In the genomic region with DNA sequence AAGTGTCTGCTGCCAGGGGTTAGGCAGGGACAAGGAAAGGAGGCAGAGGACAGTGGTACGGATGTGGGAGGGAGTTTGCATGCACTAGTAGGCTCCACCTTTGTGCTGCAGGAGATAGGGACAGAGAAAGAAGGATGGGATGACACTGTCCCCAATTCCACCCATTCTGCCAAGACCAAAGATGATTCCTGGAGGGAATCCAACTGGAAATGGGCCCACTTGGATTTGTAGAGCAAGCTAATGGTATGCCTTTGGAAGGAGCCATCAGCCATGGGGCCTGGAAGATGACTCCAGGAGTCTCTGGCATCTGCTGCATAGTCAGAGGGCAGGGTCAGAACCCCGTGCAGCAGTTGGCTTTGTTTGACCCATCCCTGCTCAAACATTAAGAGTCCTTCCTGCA, we compare ENCODE assay signal across 26 mouse cellular contexts. TPM values are rescaled to one million over a fixed set of nuclear protein-coding genes. Genes with fewer than 3 reads are reported as not detected.
DNase-seq lines count a peak whose midpoint lies in the region; ATAC-seq and TF ChIP-seq lines count a peak whose summit lies in the region.
"Had no signal": no experiment of that assay in that cellular context is flagged by ENCODE, and none has a peak within 500 bp of the region (broad histone marks: within the 10 kb centered on the region; RNA-seq: fewer than 3 reads in every experiment).

No protein-coding gene starts in this region.

- no peak for TF ChIP-seq CTCF in midbrain, postnatal 0 days (IDR thresholded peaks at IDR 0.05)

- no peak for DNase-seq in hindbrain, embryonic 10.5 days (ENCODE audit: low spot score)
- DNase-seq in midbrain, postnatal 0 days (ENCODE audit: low spot score) = peak; percentile 65
- DNase-seq in midbrain, embryonic 14.5 days = no peak
- peak; percentile 92 for DNase-seq in cerebellum, adult 9-10 months
- DNase-seq in gastrocnemius, postnatal 25 days = no peak
- DNase-seq in gastrocnemius, adult 8-10 months (ENCODE audit: low spot score in 2 of 2) = no peak
- DNase-seq: gastrocnemius, postnatal 10 days; heart, postnatal 36 days; kidney, adult 18-20 months; kidney, postnatal 36 days; right cerebral cortex, postnatal 14 days; spleen, adult 18-20 months; thymus, postnatal 25 days had no signal

- no peak overlapping the region for H3K4me2 ChIP-seq in hindbrain, embryonic 12.5 days (replicated peaks)
- H3K4me2 ChIP-seq in midbrain, postnatal 0 days (ENCODE audit: low read depth, low read length, poor library complexity, severe bottlenecking) = no peak overlapping the region
- no peak overlapping the region for H3K4me2 ChIP-seq in midbrain, embryonic 14.5 days (ENCODE audit: low read length)
- H3K4me2 ChIP-seq: forebrain, embryonic 13.5 days; heart, embryonic 13.5 days; limb, embryonic 12.5 days; midbrain, embryonic 15.5 days; neural tube, embryonic 15.5 days had no signal

- no peak overlapping the region for H3K4me3 ChIP-seq in hindbrain, embryonic 10.5 days
- H3K4me3 ChIP-seq in hindbrain, embryonic 12.5 days = no peak overlapping the region
- H3K4me3 ChIP-seq in midbrain, postnatal 0 days (ENCODE audit: low read depth, low read length) = no peak overlapping the region
- H3K4me3 ChIP-seq in midbrain, embryonic 14.5 days (replicated peaks; ENCODE audit: low read depth, low read length) = no peak overlapping the region
- H3K4me3 ChIP-seq: embryonic facial prominence, embryonic 10.5 days; forebrain, embryonic 13.5 days; heart, embryonic 13.5 days; limb, embryonic 12.5 days; megakaryocyte, embryonic 14.5 days; midbrain, embryonic 15.5 days; neural tube, embryonic 15.5 days had no signal

- ATAC-seq in hindbrain, embryonic 12.5 days (ENCODE audit: low FRiP score) = no peak
- ATAC-seq in midbrain, postnatal 0 days (ENCODE audit: low FRiP score) = no peak
- no peak for ATAC-seq in midbrain, embryonic 14.5 days (ENCODE audit: low FRiP score, low TSS enrichment)
- no peak for ATAC-seq in activated CD4-positive, CD25-positive, alpha-beta regulatory T cell, adult 4 months
- ATAC-seq: forebrain, embryonic 13.5 days; lung, postnatal 0 days; midbrain, embryonic 15.5 days had no signal

- H3K36me3 ChIP-seq in hindbrain, embryonic 10.5 days = peaks cover 1% of the 10 kb centered on the region; the same call in 1 of the 2 replicates
- peaks cover 3% of the 10 kb centered on the region for H3K36me3 ChIP-seq in hindbrain, embryonic 12.5 days
- H3K36me3 ChIP-seq in midbrain, postnatal 0 days (ENCODE audit: insufficient read depth, low read length) = peaks cover 4% of the 10 kb centered on the region; the same call in 1 of the 2 replicates
- H3K36me3 ChIP-seq in midbrain, embryonic 14.5 days (ENCODE audit: control insufficient read depth, insufficient read depth, low read length) = peaks cover 5% of the 10 kb centered on the region
- H3K36me3 ChIP-seq: embryonic facial prominence, embryonic 10.5 days; G1E; heart, embryonic 13.5 days; limb, embryonic 12.5 days had no signal

- peaks cover 28% of the 10 kb centered on the region for H3K4me1 ChIP-seq in hindbrain, embryonic 10.5 days (replicated peaks)
- H3K4me1 ChIP-seq in hindbrain, embryonic 12.5 days = peaks cover 26% of the 10 kb centered on the region
- peaks cover 2% of the 10 kb centered on the region; the same call in 1 of the 2 replicates for H3K4me1 ChIP-seq in midbrain, postnatal 0 days (ENCODE audit: insufficient read depth, low read length)
- peaks cover 9% of the 10 kb centered on the region; the same call in 1 of the 2 replicates for H3K4me1 ChIP-seq in midbrain, embryonic 14.5 days (ENCODE audit: control insufficient read depth, insufficient read depth, low read length)
- H3K4me1 ChIP-seq: megakaryocyte, embryonic 14.5 days had no signal

- H3K9me3 ChIP-seq in hindbrain, embryonic 10.5 days = no peaks in the 10 kb centered on the region
- no peaks in the 10 kb centered on the region for H3K9me3 ChIP-seq in hindbrain, embryonic 12.5 days (replicated peaks)
- no peaks in the 10 kb centered on the region for H3K9me3 ChIP-seq in midbrain, postnatal 0 days (ENCODE audit: low read length)
- no peaks in the 10 kb centered on the region for H3K9me3 ChIP-seq in midbrain, embryonic 14.5 days (ENCODE audit: control insufficient read depth, low read length)
- H3K9me3 ChIP-seq: embryonic facial prominence, embryonic 10.5 days; forebrain, embryonic 13.5 days; G1E; heart, embryonic 13.5 days; limb, embryonic 12.5 days; megakaryocyte, embryonic 14.5 days; midbrain, embryonic 15.5 days; neural tube, embryonic 15.5 days had no signal

- no peak overlapping the region for H3K9ac ChIP-seq in hindbrain, embryonic 12.5 days
- no peak overlapping the region for H3K9ac ChIP-seq in midbrain, postnatal 0 days (replicated peaks; ENCODE audit: low read length, poor library complexity, severe bottlenecking)
- no peak overlapping the region for H3K9ac ChIP-seq in midbrain, embryonic 14.5 days (replicated peaks; ENCODE audit: low read length)
- H3K9ac ChIP-seq: forebrain, embryonic 13.5 days; heart, embryonic 13.5 days; limb, embryonic 12.5 days; liver, embryonic 14.5 days; midbrain, embryonic 15.5 days; neural tube, embryonic 15.5 days had no signal

- WGBS in hindbrain, embryonic 10.5 days = 76% methylated on average over 2 of the region's 2 CpGs
- 86% methylated on average over 2 of the region's 2 CpGs for WGBS in hindbrain, embryonic 12.5 days
- WGBS in midbrain, postnatal 0 days = 86% methylated on average over 2 of the region's 2 CpGs
- 74% methylated on average over 2 of the region's 2 CpGs for WGBS in midbrain, embryonic 14.5 days

- H3K27me3 ChIP-seq in hindbrain, embryonic 10.5 days (ENCODE audit: insufficient read depth, poor library complexity, severe bottlenecking) = peaks cover 3% of the 10 kb centered on the region; the same call in 1 of the 2 replicates
- no peaks in the 10 kb centered on the region for H3K27me3 ChIP-seq in hindbrain, embryonic 12.5 days
- no peaks in the 10 kb centered on the region for H3K27me3 ChIP-seq in midbrain, postnatal 0 days (ENCODE audit: insufficient read depth, low read length)
- no peaks in the 10 kb centered on the region for H3K27me3 ChIP-seq in midbrain, embryonic 14.5 days (ENCODE audit: control insufficient read depth, insufficient read depth, low read length)
- H3K27me3 ChIP-seq: forebrain, embryonic 13.5 days; heart, embryonic 13.5 days; midbrain, embryonic 15.5 days; neural tube, embryonic 15.5 days had no signal

- H3K27ac ChIP-seq in hindbrain, embryonic 10.5 days = peak overlapping the region; percentile 41; the same call in 1 of the 2 replicates
- H3K27ac ChIP-seq in hindbrain, embryonic 12.5 days = no peak overlapping the region
- no peak overlapping the region for H3K27ac ChIP-seq in midbrain, postnatal 0 days (ENCODE audit: low read depth, low read length)
- no peak overlapping the region for H3K27ac ChIP-seq in midbrain, embryonic 14.5 days (replicated peaks; ENCODE audit: low read depth, low read length)
- H3K27ac ChIP-seq: embryonic facial prominence, embryonic 10.5 days; forebrain, embryonic 13.5 days; heart, embryonic 13.5 days; limb, embryonic 12.5 days; liver, embryonic 14.5 days; midbrain, embryonic 15.5 days; neural tube, embryonic 15.5 days had no signal

RNA-seq across cellular contexts. Expression of a gene that starts 52.3 kb away (rescaled TPM):
- 7.3 and 10.4 TPM in 2 replicates for polyA plus RNA-seq in hindbrain, embryonic 10.5 days (2016; fragmentation: Nextera tagmentation; extraction: Ambion mirVana)
- polyA plus RNA-seq in hindbrain, embryonic 12.5 days (2016; fragmentation: Nextera tagmentation; extraction: Ambion mirVana) = 17.0 and 18.8 TPM in 2 replicates
- 44.6 and 48.9 TPM in 2 replicates for total RNA-seq in midbrain, postnatal 0 days (2014; rRNA removed)
- 74.4 and 76.6 TPM in 2 replicates for polyA plus RNA-seq in midbrain, postnatal 0 days (2015; fragmentation: Nextera tagmentation; extraction: Ambion mirVana)
- polyA plus RNA-seq in midbrain, embryonic 14.5 days (2014; fragmentation: Nextera tagmentation; extraction: Ambion mirVana) = 36.5 and 37.0 TPM in 2 replicates
- total RNA-seq in gastrocnemius, postnatal 25 days (2021) = 1 to 10 TPM; 1.1 to 1.3 TPM
- total RNA-seq in gastrocnemius, adult 8-10 months (2022) = under 1 TPM; 0.19 to 0.46 (median 0.37) TPM
- not detected for polyA plus RNA-seq in activated CD4-positive, CD25-positive, alpha-beta regulatory T cell, adult 4 months (2017; shearing (Covaris generic))
- total RNA-seq: common myeloid progenitor, adult 5-6 weeks had no signal
- polyA plus RNA-seq: G1E had no signal

Comparison
In these comparisons a context has a peak if more than half of its experiments do, and no peak if none do; other contexts are left out.
1. DNase-seq: peak in midbrain, postnatal 0 days (single experiment) and cerebellum, adult 9-10 months (single experiment); none in hindbrain, embryonic 10.5 days (single experiment), midbrain, embryonic 14.5 days (single experiment), gastrocnemius, postnatal 25 days (single experiment) and gastrocnemius, adult 8-10 months (0 of 2).